Mouse (Mus musculus): Measurements from ENCODE around the gene Tent5b.

- TF ChIP-seq CTCF (IDR thresholded peaks at IDR 0.05; ENCODE audit: low read depth, low read length) (no peak), EP300 (IDR thresholded peaks at IDR 0.05; ENCODE audit: insufficient read depth, low read depth, low read length) (no peak), POLR2A (IDR thresholded peaks at IDR 0.05; ENCODE audit: insufficient read depth, low read length) (no peak)
These were observed 32.6 kb upstream of the Tent5b start for GRCm38 (mm10) chr4:133447366-133447765.

All from ES-Bruce4 (cell line).